9 mouse cellular contexts compared by ENCODE assay signal in genomic region chr14:27058535-27059223, GRCm38 (mm10). TPM values are rescaled to one million over a fixed set of nuclear protein-coding genes. Genes with fewer than 3 reads are reported as not detected.
A peak's percentile ranks its signal among the peaks of the same experiment; 100 is the strongest.
DNase-seq lines count a peak whose midpoint lies in the region; ATAC-seq and TF ChIP-seq lines count a peak whose summit lies in the region.
"Had no signal": no experiment of that assay in that cellular context is flagged by ENCODE, and none has a peak within 500 bp of the region (broad histone marks: within the 10 kb centered on the region; RNA-seq: fewer than 3 reads in every experiment).

No protein-coding gene starts in this region.

- H3K27me3 ChIP-seq in heart, adult 2 months (ENCODE audit: control insufficient read depth, insufficient read depth, low read length), result no peaks in the 10 kb centered on the region
- no peaks in the 10 kb centered on the region for H3K27me3 ChIP-seq in lung, embryonic 14.5 days (ENCODE audit: insufficient read depth, low read length)
- H3K27me3 ChIP-seq in kidney, postnatal 0 days (ENCODE audit: insufficient read depth, low read length), result no peaks in the 10 kb centered on the region
- H3K27me3 ChIP-seq in stomach, embryonic 15.5 days (replicated peaks), result no peaks in the 10 kb centered on the region

- peak; percentile 64 for ATAC-seq in lung, embryonic 14.5 days (ENCODE audit: insufficient read depth)
- ATAC-seq in kidney, postnatal 0 days (replicated peaks; ENCODE audit: low FRiP score, low read depth), result 0 out of 2 replicates have a peak, but pooled peaks have one; percentile 33
- no peak for ATAC-seq in stomach, embryonic 15.5 days (ENCODE audit: insufficient read depth, low FRiP score, low read depth)

- WGBS in heart, adult 2 months, result 25% methylated on average over 13 of the region's 13 CpGs
- WGBS in lung, embryonic 14.5 days, result 6% methylated on average over 13 of the region's 13 CpGs
- 8% methylated on average over 13 of the region's 13 CpGs for WGBS in kidney, postnatal 0 days
- 9% methylated on average over 13 of the region's 13 CpGs for WGBS in stomach, embryonic 15.5 days

- no peak for TF ChIP-seq EP300 in heart, adult 2 months (IDR thresholded peaks at IDR 0.05; ENCODE audit: insufficient read depth, low read depth, low read length)

- H3K36me3 ChIP-seq in heart, adult 2 months (ENCODE audit: control insufficient read depth, insufficient read depth, low read length), result no peaks in the 10 kb centered on the region
- no peaks in the 10 kb centered on the region for H3K36me3 ChIP-seq in lung, embryonic 14.5 days (ENCODE audit: insufficient read depth)
- no peaks in the 10 kb centered on the region for H3K36me3 ChIP-seq in kidney, postnatal 0 days (ENCODE audit: insufficient read depth, low read length)
- H3K36me3 ChIP-seq in stomach, embryonic 15.5 days, result no peaks in the 10 kb centered on the region

- TF ChIP-seq POLR2A in heart, adult 2 months (IDR thresholded peaks at IDR 0.05; ENCODE audit: insufficient read depth, low read depth, low read length), result no peak

- H3K4me2 ChIP-seq in lung, embryonic 14.5 days, result peak overlapping the region; percentile 39
- H3K4me2 ChIP-seq in kidney, postnatal 0 days (ENCODE audit: low read length), result peak overlapping the region; percentile 14; the same call in 1 of the 2 replicates
- peak overlapping the region; percentile 16; the same call in 1 of the 2 replicates for H3K4me2 ChIP-seq in stomach, embryonic 15.5 days

- DNase-seq in heart, adult 2 months, result no peak
- no peak for DNase-seq in heart, postnatal 36 days
- peak; percentile 70 for DNase-seq in lung, embryonic 14.5 days
- DNase-seq in lung, postnatal 25 days (ENCODE audit: low spot score), result no peak
- DNase-seq in kidney, postnatal 0 days (ENCODE audit: low spot score), result peak; percentile 85
- no peak for DNase-seq in thymus, postnatal 25 days
- DNase-seq in spleen, adult 12 weeks (ENCODE audit: low spot score), result no peak

- H3K4me1 ChIP-seq in heart, adult 2 months (ENCODE audit: control insufficient read depth, insufficient read depth, low read length), result peaks cover 2% of the 10 kb centered on the region
- peaks cover 9% of the 10 kb centered on the region for H3K4me1 ChIP-seq in lung, embryonic 14.5 days (ENCODE audit: insufficient read depth)
- H3K4me1 ChIP-seq in kidney, postnatal 0 days (replicated peaks; ENCODE audit: insufficient read depth, low read length), result peaks cover 17% of the 10 kb centered on the region; the same call in 1 of the 2 replicates
- H3K4me1 ChIP-seq in stomach, embryonic 15.5 days, result peaks cover 17% of the 10 kb centered on the region; the same call in 1 of the 2 replicates

- H3K4me3 ChIP-seq in heart, adult 2 months, result no peak overlapping the region
- no peak overlapping the region for H3K4me3 ChIP-seq in lung, embryonic 14.5 days (ENCODE audit: low read depth, low read length)
- H3K4me3 ChIP-seq in kidney, postnatal 0 days (replicated peaks; ENCODE audit: low read depth, low read length), result no peak overlapping the region
- H3K4me3 ChIP-seq in stomach, embryonic 15.5 days (replicated peaks), result no peak overlapping the region

- H3K27ac ChIP-seq in heart, adult 2 months, result no peak overlapping the region
- peak overlapping the region; percentile 56; the same call in 1 of the 2 replicates for H3K27ac ChIP-seq in lung, embryonic 14.5 days (ENCODE audit: low read depth)
- H3K27ac ChIP-seq in kidney, postnatal 0 days, result no peak overlapping the region
- peak overlapping the region; percentile 75 for H3K27ac ChIP-seq in stomach, embryonic 15.5 days

- no peaks in the 10 kb centered on the region for H3K9me3 ChIP-seq in lung, embryonic 14.5 days (ENCODE audit: low read depth, low read length)
- H3K9me3 ChIP-seq in kidney, postnatal 0 days (replicated peaks; ENCODE audit: low read length), result no peaks in the 10 kb centered on the region
- H3K9me3 ChIP-seq in stomach, embryonic 15.5 days, result no peaks in the 10 kb centered on the region

- intact Hi-C loops in heart, adult 2 months (cut with DNase I), result no loop called here
- intact Hi-C loops in heart, postnatal 36 days (cut with DNase I), result no loop called here

- H3K9ac ChIP-seq in heart, adult 2 months (ENCODE audit: low read depth, low read length), result no peak overlapping the region
- peak overlapping the region; percentile 6; the same call in 1 of the 2 replicates for H3K9ac ChIP-seq in lung, embryonic 14.5 days
- no peak overlapping the region for H3K9ac ChIP-seq in kidney, postnatal 0 days (ENCODE audit: low read depth, low read length)
- no peak overlapping the region for H3K9ac ChIP-seq in stomach, embryonic 15.5 days

- TF ChIP-seq CTCF in heart, adult 2 months (IDR thresholded peaks at IDR 0.05), result peak; percentile 37
- peak; percentile 43 for TF ChIP-seq CTCF in lung, embryonic 14.5 days (IDR thresholded peaks at IDR 0.05; ENCODE audit: low read depth)
- TF ChIP-seq CTCF in kidney, postnatal 0 days (IDR thresholded peaks at IDR 0.05; ENCODE audit: low read depth), result peak; percentile 45

- no peaks in the 10 kb centered on the region; the same call in 1 of the 2 replicates for H3K79me2 ChIP-seq in heart, adult 2 months (replicated peaks; ENCODE audit: control insufficient read depth, insufficient read depth, low read length)

RNA-seq across cellular contexts. Expression of gene Il17rd, which starts 19.9 kb away (rescaled TPM):
- total RNA-seq in heart, adult 2 months (2021), result 1 to 10 TPM; 3.2 to 4.5 TPM
- polyA plus RNA-seq in heart, adult 2 months (2012; rRNA removed), result 2.1 and 3.8 TPM in 2 replicates
- 1 to 10 TPM; 4.8 to 5.1 TPM for total RNA-seq in heart, postnatal 36 days (2021)
- polyA plus RNA-seq in lung, embryonic 14.5 days (2014; fragmentation: Nextera tagmentation; extraction: Ambion mirVana), result 2.7 and 3.9 TPM in 2 replicates
- 3.9 TPM in 2 replicates for polyA plus RNA-seq in kidney, postnatal 0 days (2015; fragmentation: Nextera tagmentation; extraction: Ambion mirVana)
- 3.0 and 3.2 TPM in 2 replicates for polyA plus RNA-seq in stomach, embryonic 15.5 days (2015; fragmentation: Nextera tagmentation; extraction: Ambion mirVana)
- total RNA-seq: megakaryocyte progenitor cell, adult 5-6 weeks had no signal

RNA-seq across cellular contexts. Expression of gene Arhgef3, which starts 56.0 kb away (rescaled TPM):
- total RNA-seq in heart, adult 2 months (2021), result 10 to 100 TPM; 23.0 to 27.8 TPM
- 11.1 and 21.3 TPM in 2 replicates for polyA plus RNA-seq in heart, adult 2 months (2012; rRNA removed)
- 10 to 100 TPM; 27.5 to 37.7 TPM for total RNA-seq in heart, postnatal 36 days (2021)
- polyA plus RNA-seq in lung, embryonic 14.5 days (2014; fragmentation: Nextera tagmentation; extraction: Ambion mirVana), result 8.0 and 9.0 TPM in 2 replicates
- polyA plus RNA-seq in kidney, postnatal 0 days (2015; fragmentation: Nextera tagmentation; extraction: Ambion mirVana), result 20.0 and 20.4 TPM in 2 replicates
- 15.2 and 16.1 TPM in 2 replicates for polyA plus RNA-seq in stomach, embryonic 15.5 days (2015; fragmentation: Nextera tagmentation; extraction: Ambion mirVana)

Comparison
In these comparisons a context has a peak if more than half of its experiments do, and no peak if none do; other contexts are left out.
1. DNase-seq: peak in lung, embryonic 14.5 days (single experiment) and kidney, postnatal 0 days (single experiment); none in heart, adult 2 months (0 of 2), heart, postnatal 36 days (0 of 2), lung, postnatal 25 days (single experiment), thymus, postnatal 25 days (single experiment) and spleen, adult 12 weeks (single experiment).
2. H3K27ac ChIP-seq: peak in lung, embryonic 14.5 days (single experiment) and stomach, embryonic 15.5 days (single experiment); none in heart, adult 2 months (single experiment) and kidney, postnatal 0 days (single experiment).
3. Peak in every context shown above with its lines, with median percentiles within 50 percentile points of each other: CTCF ChIP-seq and H3K4me2 ChIP-seq.